Mouse (Mus musculus): ENCODE results near the gene Atrip. TPM values are rescaled to one million over a fixed set of nuclear protein-coding genes. Genes with fewer than 3 reads are reported as not detected.

Atrip gene
- polyA plus RNA-seq, 1 experiment from 2014 or later = 23.4 TPM

DNA sequence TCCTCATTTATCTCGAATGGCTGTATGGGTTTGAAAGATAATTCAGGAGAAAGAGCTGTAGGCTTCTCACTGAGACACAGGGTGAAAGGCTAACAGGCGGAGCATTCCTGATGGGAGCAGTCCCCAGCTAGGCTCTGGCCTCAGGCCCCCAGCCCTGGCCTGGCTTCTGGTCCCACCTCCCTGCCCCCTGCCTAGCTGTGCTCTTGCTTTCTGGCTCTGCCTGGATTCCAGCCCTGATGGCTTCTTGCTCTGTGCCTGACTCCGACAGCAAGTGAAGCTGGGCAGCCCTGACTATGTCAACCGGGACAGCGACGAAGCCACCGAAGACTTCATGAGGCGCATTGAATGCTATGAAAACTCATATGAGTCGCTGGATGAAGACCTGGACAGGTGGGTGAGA is 65.8 kb downstream of the Atrip start:
- H3K27me3 ChIP-seq (ENCODE audit: control insufficient read depth, insufficient read depth, low read length) = no peaks in the 10 kb centered on the region
- H3K27ac ChIP-seq (ENCODE audit: low read length) = no peak overlapping the region
- H3K4me2 ChIP-seq (ENCODE audit: low read depth, low read length) = no peak overlapping the region
- no peak overlapping the region for H3K4me3 ChIP-seq (replicated peaks; ENCODE audit: low read length)
- H3K4me1 ChIP-seq (ENCODE audit: control insufficient read depth, insufficient read depth, low read length) = peaks cover 6% of the 10 kb centered on the region; the same call in 1 of the 2 replicates
- H3K9ac ChIP-seq (ENCODE audit: low read length) = no peak overlapping the region
- no peaks in the 10 kb centered on the region for H3K36me3 ChIP-seq (ENCODE audit: control insufficient read depth, insufficient read depth, low read length)
- H3K9me3 ChIP-seq (replicated peaks; ENCODE audit: control insufficient read depth, low read length) = no peaks in the 10 kb centered on the region
- WGBS = 76% methylated on average over 9 of the region's 9 CpGs
- no peak for ATAC-seq (ENCODE audit: insufficient read depth, low FRiP score)

Other genes with a start within 250 kb of the Atrip start
- 0.74 and 1.0 TPM in 2 replicates for gene Celsr3, start 247.8 kb downstream of the Atrip start, polyA plus RNA-seq (2015; fragmentation: Nextera tagmentation; extraction: Ambion mirVana)
- 15.5 and 16.1 TPM in 2 replicates for gene Slc26a6, start 220.8 kb downstream of the Atrip start, polyA plus RNA-seq (2015; fragmentation: Nextera tagmentation; extraction: Ambion mirVana)
- 0.27 TPM in 1 of 2 replicates, not detected in the other for gene Tmem89, start 159.5 kb downstream of the Atrip start, polyA plus RNA-seq (2015; fragmentation: Nextera tagmentation; extraction: Ambion mirVana)
- gene Uqcrc1, start 137.5 kb downstream of the Atrip start, polyA plus RNA-seq (2015; fragmentation: Nextera tagmentation; extraction: Ambion mirVana) = 482 and 516 TPM in 2 replicates
- gene Col7a1, start 120.5 kb downstream of the Atrip start, polyA plus RNA-seq (2015; fragmentation: Nextera tagmentation; extraction: Ambion mirVana) = 6.0 and 8.5 TPM in 2 replicates
- 0.31 and 0.40 TPM in 2 replicates for gene Ucn2, start 88.1 kb downstream of the Atrip start, polyA plus RNA-seq (2015; fragmentation: Nextera tagmentation; extraction: Ambion mirVana)
- 10.2 and 11.2 TPM in 2 replicates for gene Pfkfb4, start 82.3 kb downstream of the Atrip start, polyA plus RNA-seq (2015; fragmentation: Nextera tagmentation; extraction: Ambion mirVana)
- 132 and 161 TPM in 2 replicates for gene Shisa5, start 35.6 kb downstream of the Atrip start, polyA plus RNA-seq (2015; fragmentation: Nextera tagmentation; extraction: Ambion mirVana)
- gene Trex1, start 14.4 kb downstream of the Atrip start, polyA plus RNA-seq (2015; fragmentation: Nextera tagmentation; extraction: Ambion mirVana) = 13.7 and 15.7 TPM in 2 replicates
- gene Ccdc51, start 8.4 kb upstream of the Atrip start, polyA plus RNA-seq (2015; fragmentation: Nextera tagmentation; extraction: Ambion mirVana) = 15.8 and 17.3 TPM in 2 replicates
- 495 and 585 TPM in 2 replicates for gene Tma7, start 8.5 kb upstream of the Atrip start, polyA plus RNA-seq (2015; fragmentation: Nextera tagmentation; extraction: Ambion mirVana)
- 15.4 and 15.6 TPM in 2 replicates for gene Plxnb1, start 21.3 kb upstream of the Atrip start, polyA plus RNA-seq (2015; fragmentation: Nextera tagmentation; extraction: Ambion mirVana)
- not detected in 2 replicates for gene Fbxw21, start 87.9 kb upstream of the Atrip start, polyA plus RNA-seq (2015; fragmentation: Nextera tagmentation; extraction: Ambion mirVana)
- 0.17 TPM in 1 of 2 replicates, not detected in the other for gene Fbxw13, start 121.9 kb upstream of the Atrip start, polyA plus RNA-seq (2015; fragmentation: Nextera tagmentation; extraction: Ambion mirVana)
- gene Fbxw20, start 160.6 kb upstream of the Atrip start, polyA plus RNA-seq (2015; fragmentation: Nextera tagmentation; extraction: Ambion mirVana) = not detected in 2 replicates
- not detected in 2 replicates for gene Fbxw14, start 213.6 kb upstream of the Atrip start, polyA plus RNA-seq (2015; fragmentation: Nextera tagmentation; extraction: Ambion mirVana)

Data from stomach, embryonic 16.5 days (tissue).